Mouse (Mus musculus) kidney, postnatal 10 days (tissue): ENCODE results near the gene Apool.
A peak's percentile ranks its signal among the peaks of the same experiment; 100 is the strongest.

ENCODE experiments used
- DNase-seq: peaks from one replicate; pipeline ENCODE4 v3.0.0; 2021; ENCODE audit warnings: mixed read lengths

Gene Apool

GRCm38 (mm10) chrX:112310804-112311530 lies at the start of gene Apool:
Apool (plus strand) TSS chrX:112311334.
- DNase-seq, result peak; percentile 91

GRCm38 (mm10) chrX:112273550-112273949 lies 37.6 kb upstream of the Apool start:
- DNase-seq, result no peak

DNA sequence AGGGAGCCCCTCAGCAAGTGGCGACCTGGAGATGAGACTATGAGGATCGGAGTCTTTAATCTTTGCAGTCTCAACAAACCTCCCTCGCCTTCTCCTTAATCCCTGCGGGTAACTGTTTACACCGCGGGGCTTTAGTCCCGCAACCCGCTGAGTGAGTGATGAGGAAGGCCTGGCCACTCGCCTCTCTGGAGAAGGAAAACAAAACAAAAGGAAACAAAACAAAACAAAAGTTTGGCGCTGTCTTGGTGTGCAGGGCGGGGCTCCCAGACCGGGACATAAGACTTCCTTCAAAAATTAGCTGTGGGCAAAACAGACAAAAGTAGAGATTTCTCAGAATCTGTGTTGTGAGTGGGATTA lies 375 bp downstream of the Apool start:
- DNase-seq, result no peak

- no peak for DNase-seq
Measured at GRCm38 (mm10) chrX:112312094-112312493, 960 bp downstream of the Apool start.

DNA sequence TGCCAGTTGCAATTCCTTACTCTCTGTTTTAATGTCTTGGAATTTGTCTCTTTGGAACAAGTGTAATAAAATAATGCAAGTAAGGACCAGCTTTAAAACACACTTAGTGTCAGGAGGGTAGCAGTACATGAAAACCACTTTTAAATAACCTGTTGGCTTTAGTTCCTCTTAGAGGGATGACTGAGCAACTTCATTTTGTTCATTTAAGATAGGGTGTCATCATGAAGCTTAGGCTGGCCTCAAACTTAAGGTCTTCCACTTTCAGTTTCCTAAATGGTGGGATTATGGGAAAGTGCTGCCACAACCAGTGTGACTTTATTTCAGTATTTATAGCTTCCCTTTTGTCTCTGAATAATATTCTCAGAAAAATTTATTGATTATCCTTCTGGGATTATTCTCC lies 9.1 kb downstream of the Apool start:
- no peak for DNase-seq

- DNase-seq, result no peak
Measured at GRCm38 (mm10) chrX:112339486-112339885, 28.4 kb downstream of the Apool start.

DNA sequence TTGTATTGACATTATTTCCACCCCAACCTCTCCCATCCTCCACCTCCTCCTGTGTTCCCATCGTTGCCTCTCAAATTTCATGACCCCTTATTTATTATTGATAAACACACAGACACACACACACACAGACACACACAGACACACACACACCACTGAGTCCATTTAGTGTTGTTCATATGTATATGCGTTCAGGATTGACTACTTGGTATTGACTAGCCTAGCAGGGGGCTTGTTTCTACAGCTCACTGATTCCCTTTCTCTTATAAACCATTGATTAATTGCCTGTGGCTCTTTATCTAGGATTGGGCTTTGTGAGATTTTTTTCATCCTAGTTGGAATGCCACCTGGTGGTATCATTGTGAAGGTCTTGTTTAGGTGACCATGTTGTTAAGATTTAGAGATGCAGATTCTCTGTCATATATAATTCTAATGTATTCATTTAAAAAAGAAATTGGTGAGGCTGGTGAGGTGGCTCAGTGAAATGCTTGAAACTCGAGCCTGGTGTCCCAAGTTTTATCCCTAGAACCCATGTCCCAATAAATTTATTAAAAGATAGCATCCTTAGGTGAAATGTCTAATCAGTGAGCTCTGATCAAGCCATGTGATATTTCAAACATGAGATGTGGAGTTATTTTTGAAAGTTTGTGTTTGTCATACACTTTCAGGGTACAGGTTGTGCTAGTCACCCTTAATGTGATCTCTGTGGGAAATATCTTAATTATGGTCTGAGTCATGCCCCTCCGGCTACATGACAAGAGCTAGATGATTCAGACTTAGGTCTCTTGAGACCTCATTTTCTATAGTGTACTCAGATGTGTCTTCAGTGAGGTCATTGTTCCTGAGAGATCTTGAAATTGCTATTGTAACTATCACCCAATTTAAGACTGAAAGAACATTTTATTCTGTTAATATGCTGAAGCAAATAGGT lies 36.6 kb downstream of the Apool start:
- DNase-seq, result no peak

GRCm38 (mm10) chrX:112348395-112348791 lies 37.3 kb downstream of the Apool start:
- peak; percentile 7 for DNase-seq

DNA sequence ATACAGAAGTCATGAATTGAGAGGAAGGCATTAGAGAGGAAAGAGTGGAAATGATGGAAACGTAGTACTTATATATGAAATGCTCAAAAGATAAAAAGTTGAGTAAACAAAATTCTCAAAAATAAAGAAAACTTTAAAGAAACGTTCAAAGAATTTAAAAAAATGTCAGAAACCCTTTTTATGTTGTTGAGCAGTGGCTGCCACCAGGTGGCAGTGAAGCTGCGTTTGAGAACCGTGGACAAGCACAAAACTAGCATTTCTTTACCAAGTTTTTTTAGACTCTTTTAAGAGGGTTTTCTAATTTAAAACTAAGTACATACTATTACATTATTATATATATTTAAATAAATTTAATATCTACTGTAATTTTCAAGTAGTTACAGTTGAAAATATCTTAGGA lies 57.3 kb downstream of the Apool start:
- DNase-seq, result peak; percentile 10

DNA sequence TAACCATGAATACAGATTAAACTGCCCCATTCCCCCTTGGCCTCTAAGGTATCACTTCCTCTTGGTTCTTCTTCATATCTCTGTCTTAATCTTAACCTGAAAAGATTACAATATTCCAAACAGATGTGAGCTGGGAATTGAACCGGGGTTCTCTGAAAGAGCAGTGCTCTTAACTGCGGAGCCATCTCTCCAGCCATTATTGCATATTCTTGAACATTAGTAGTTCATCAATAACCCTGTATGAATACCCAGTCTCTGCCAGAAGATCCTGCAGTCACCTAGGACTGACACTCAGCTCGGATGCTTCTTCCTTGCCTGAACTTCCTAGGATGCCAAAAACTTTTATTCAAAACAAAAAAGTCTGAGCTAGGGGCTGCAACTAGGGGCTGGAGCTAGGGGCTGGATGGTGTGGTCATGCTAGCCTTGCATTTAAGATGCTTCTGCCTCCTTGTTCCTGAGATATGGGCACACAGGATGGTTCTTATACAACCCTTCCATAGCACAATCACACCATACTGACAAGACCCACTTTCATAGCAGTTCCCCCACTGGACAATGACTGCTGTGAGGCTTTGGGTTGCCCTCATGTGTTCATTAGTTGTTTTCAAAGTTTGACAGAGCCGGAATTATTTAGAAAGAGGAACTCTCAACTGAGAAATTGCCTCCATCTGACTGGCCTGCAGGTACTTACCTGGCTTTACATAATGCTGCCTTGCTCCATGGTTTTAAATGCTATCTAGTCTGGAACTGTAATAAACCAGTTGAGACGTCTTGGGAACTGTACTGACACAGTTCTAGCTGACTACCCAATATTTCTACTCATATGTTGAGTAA lies 59.7 kb downstream of the Apool start:
- DNase-seq, result peak; percentile 9

DNA sequence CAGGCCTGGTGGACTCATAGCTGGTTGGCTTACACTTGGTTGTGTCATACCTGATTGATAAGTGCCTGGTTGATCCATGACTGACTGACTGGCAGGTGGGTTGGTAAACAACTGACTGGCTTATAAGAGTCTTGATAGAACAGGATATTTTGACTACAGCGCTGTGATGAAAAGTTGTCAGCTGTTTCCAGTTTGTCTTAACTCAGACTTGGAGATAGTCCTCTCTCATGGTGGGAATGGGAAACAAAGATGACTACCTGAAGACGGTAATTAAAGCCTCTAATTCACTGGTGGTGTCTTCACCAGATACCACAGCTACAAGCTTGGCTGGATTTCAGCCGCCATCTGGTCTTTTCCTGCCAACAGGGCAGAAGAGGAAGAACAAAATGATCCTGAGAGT lies 95.5 kb downstream of the Apool start, which contains the start of gene Satl1:
Gene Satl1, minus strand, starts transcription at position 101 of the 400 bp plus-strand sequence.
- no peak for DNase-seq

DNA sequence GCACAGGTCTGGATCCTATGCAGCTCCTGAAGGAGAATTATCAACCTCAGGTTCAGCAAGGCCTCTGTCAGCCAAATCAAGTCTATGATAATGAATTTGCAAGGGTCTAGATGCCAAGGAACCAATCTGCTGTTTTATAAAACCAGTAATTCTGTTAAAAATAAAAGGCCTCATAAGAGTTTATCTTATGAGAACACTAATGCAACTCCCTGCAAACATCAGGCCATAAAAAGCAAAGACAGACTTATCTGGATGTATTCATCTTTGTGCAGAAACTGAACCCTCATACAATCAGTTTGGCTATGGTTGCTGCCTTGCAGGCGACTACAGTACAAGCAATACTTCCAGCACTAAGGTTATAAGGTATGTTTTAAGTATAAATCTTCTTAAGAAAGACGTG lies 101.2 kb downstream of the Apool start:
- DNase-seq, result no peak
